Mouse (Mus musculus): Measurements from ENCODE around the gene Ccdc62. TPM values are rescaled to one million over a fixed set of nuclear protein-coding genes. Genes with fewer than 3 reads are reported as not detected.

Gene Ccdc62
- polyA plus RNA-seq, 2 experiments = 6.6 to 9.2 TPM

DNA sequence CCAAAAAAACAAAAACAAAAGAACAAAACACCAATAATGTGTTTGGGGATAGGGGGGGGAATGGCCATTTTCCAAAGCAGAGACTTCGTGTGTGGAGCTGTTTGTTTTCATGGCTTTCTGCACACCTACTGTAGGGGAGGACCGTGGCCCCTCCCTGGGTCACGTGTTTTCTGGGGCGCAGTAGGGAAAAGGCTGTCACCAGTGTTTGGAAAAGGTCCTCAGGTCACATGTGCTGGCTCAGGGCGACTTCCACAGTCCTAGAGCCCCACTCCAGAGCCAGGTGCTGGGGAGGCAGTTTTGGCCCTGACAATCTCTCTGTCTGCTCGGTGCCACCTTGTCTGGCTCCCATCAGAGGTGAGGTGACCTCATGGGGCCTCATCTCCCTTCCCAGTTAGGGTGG lies 64.9 kb downstream of the Ccdc62 start:
- H3K9ac ChIP-seq (ENCODE audit: low read depth, low read length, severe bottlenecking) = no peak overlapping the region
- H3K27me3 ChIP-seq (ENCODE audit: control insufficient read depth, insufficient read depth, low read length) = no peaks in the 10 kb centered on the region
- H3K27ac ChIP-seq (replicated peaks; ENCODE audit: low read depth, low read length) = no peak overlapping the region
- H3K4me3 ChIP-seq (replicated peaks; ENCODE audit: low read length) = no peak overlapping the region
- DNase-seq (ENCODE audit: low spot score) = no peak
- TF ChIP-seq POLR2A (IDR thresholded peaks at IDR 0.05; ENCODE audit: borderline replicate concordance, extremely low read depth, insufficient read depth, insufficient read length) = no peak
- H3K36me3 ChIP-seq (ENCODE audit: control insufficient read depth, insufficient read depth, low read length) = peaks cover 6% of the 10 kb centered on the region
- 67% methylated on average over 6 of the region's 6 CpGs for WGBS
- H3K9me3 ChIP-seq (ENCODE audit: control insufficient read depth, low read length) = no peaks in the 10 kb centered on the region
- no peaks in the 10 kb centered on the region for H3K4me1 ChIP-seq (ENCODE audit: control insufficient read depth, insufficient read depth, low read length)
- no peak for ATAC-seq (ENCODE audit: low FRiP score, low read depth)
- H3K4me2 ChIP-seq (replicated peaks; ENCODE audit: low read depth, low read length, severe bottlenecking) = no peak overlapping the region

DNA sequence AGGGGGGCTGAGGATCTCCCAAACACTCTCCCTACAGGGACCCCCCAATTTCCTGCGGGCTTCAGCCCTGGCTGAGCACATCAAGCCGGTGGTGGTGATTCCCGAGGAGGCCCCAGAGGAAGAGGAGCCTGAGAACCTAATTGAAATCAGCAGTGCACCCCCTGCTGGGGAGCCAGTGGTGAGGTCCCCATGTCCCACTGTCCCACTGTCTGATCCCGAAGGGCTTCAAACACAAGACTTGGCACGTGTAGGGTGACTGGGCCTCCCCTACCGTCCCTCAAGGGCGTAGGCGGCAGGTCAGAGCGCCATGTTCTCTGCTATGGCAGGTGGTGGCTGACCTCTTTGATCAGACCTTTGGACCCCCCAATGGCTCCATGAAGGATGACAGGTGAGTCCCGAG lies 65.7 kb downstream of the Ccdc62 start:
- TF ChIP-seq POLR2A (IDR thresholded peaks at IDR 0.05; ENCODE audit: borderline replicate concordance, extremely low read depth, insufficient read depth, insufficient read length) = no peak
- Histone ChIP-seq H3K36me3 (ENCODE audit: control insufficient read depth, insufficient read depth, low read length) (peaks cover 6% of the 10 kb centered on the region), H3K4me1 (ENCODE audit: control insufficient read depth, insufficient read depth, low read length) (no peaks in the 10 kb centered on the region), H3K9ac (ENCODE audit: low read depth, low read length, severe bottlenecking) (no peak overlapping the region), H3K27me3 (ENCODE audit: control insufficient read depth, insufficient read depth, low read length) (no peaks in the 10 kb centered on the region), H3K9me3 (ENCODE audit: control insufficient read depth, low read length) (no peaks in the 10 kb centered on the region), H3K4me3 (replicated peaks; ENCODE audit: low read length) (no peak overlapping the region), H3K27ac (replicated peaks; ENCODE audit: low read depth, low read length) (no peak overlapping the region), H3K4me2 (replicated peaks; ENCODE audit: low read depth, low read length, severe bottlenecking) (no peak overlapping the region)
- DNase-seq (ENCODE audit: low spot score) (no peak), ATAC-seq (ENCODE audit: low FRiP score, low read depth) (no peak)
- WGBS = 80% methylated on average over 10 of the region's 10 CpGs

DNA sequence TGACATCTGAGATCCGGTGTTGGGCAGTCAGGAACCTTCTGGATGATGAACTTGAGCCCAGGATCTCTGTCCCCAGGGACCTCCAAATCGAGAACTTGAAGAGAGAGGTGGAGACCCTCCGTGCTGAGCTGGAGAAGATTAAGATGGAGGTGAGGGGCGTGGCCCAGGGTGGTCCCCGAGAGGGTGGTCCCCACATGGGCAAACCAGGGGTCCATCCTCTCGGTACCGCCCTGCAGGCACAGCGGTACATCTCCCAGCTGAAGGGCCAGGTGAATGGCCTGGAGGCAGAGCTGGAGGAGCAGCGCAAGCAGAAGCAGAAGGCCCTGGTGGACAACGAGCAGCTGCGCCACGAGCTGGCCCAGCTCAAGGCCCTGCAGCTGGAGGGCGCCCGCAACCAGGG lies 66.2 kb downstream of the Ccdc62 start:
- WGBS = 88% methylated on average over 14 of the region's 14 CpGs
- ATAC-seq (ENCODE audit: low FRiP score, low read depth) (no peak), DNase-seq (ENCODE audit: low spot score) (no peak)
- Histone ChIP-seq H3K27me3 (ENCODE audit: control insufficient read depth, insufficient read depth, low read length) (no peaks in the 10 kb centered on the region), H3K9me3 (ENCODE audit: control insufficient read depth, low read length) (no peaks in the 10 kb centered on the region), H3K9ac (ENCODE audit: low read depth, low read length, severe bottlenecking) (no peak overlapping the region), H3K4me1 (ENCODE audit: control insufficient read depth, insufficient read depth, low read length) (no peaks in the 10 kb centered on the region), H3K4me2 (replicated peaks; ENCODE audit: low read depth, low read length, severe bottlenecking) (no peak overlapping the region), H3K4me3 (replicated peaks; ENCODE audit: low read length) (no peak overlapping the region), H3K36me3 (ENCODE audit: control insufficient read depth, insufficient read depth, low read length) (peaks cover 6% of the 10 kb centered on the region), H3K27ac (replicated peaks; ENCODE audit: low read depth, low read length) (no peak overlapping the region)
- no peak for TF ChIP-seq POLR2A (IDR thresholded peaks at IDR 0.05; ENCODE audit: borderline replicate concordance, extremely low read depth, insufficient read depth, insufficient read length)

GRCm38 (mm10) chr5:123997211-123997751 lies 66.8 kb downstream of the Ccdc62 start:
- no peak overlapping the region for H3K4me2 ChIP-seq (replicated peaks; ENCODE audit: low read depth, low read length, severe bottlenecking)

GRCm38 (mm10) chr5:123997811-123998210 lies 67.3 kb downstream of the Ccdc62 start:
- ATAC-seq (ENCODE audit: low FRiP score, low read depth) (no peak), DNase-seq (ENCODE audit: low spot score) (no peak)
- Histone ChIP-seq H3K36me3 (ENCODE audit: control insufficient read depth, insufficient read depth, low read length) (peaks cover 6% of the 10 kb centered on the region), H3K9ac (ENCODE audit: low read depth, low read length, severe bottlenecking) (no peak overlapping the region), H3K4me3 (replicated peaks; ENCODE audit: low read length) (no peak overlapping the region), H3K27me3 (ENCODE audit: control insufficient read depth, insufficient read depth, low read length) (no peaks in the 10 kb centered on the region), H3K27ac (replicated peaks; ENCODE audit: low read depth, low read length) (no peak overlapping the region), H3K9me3 (ENCODE audit: control insufficient read depth, low read length) (no peaks in the 10 kb centered on the region), H3K4me1 (ENCODE audit: control insufficient read depth, insufficient read depth, low read length) (no peaks in the 10 kb centered on the region), H3K4me2 (replicated peaks; ENCODE audit: low read depth, low read length, severe bottlenecking) (no peak overlapping the region)
- no peak for TF ChIP-seq POLR2A (IDR thresholded peaks at IDR 0.05; ENCODE audit: borderline replicate concordance, extremely low read depth, insufficient read depth, insufficient read length)
- WGBS = 83% methylated on average over 15 of the region's 16 CpGs

More at GRCm38 (mm10) chr5:123997211-123997751, 66.8 kb downstream of the Ccdc62 start:
- WGBS = 87% methylated on average over 24 of the region's 24 CpGs
- Histone ChIP-seq H3K4me3 (replicated peaks; ENCODE audit: low read length) (no peak overlapping the region), H3K27ac (replicated peaks; ENCODE audit: low read depth, low read length) (no peak overlapping the region), H3K9ac (ENCODE audit: low read depth, low read length, severe bottlenecking) (no peak overlapping the region), H3K27me3 (ENCODE audit: control insufficient read depth, insufficient read depth, low read length) (no peaks in the 10 kb centered on the region), H3K4me1 (ENCODE audit: control insufficient read depth, insufficient read depth, low read length) (no peaks in the 10 kb centered on the region), H3K9me3 (ENCODE audit: control insufficient read depth, low read length) (no peaks in the 10 kb centered on the region), H3K36me3 (ENCODE audit: control insufficient read depth, insufficient read depth, low read length) (peaks cover 6% of the 10 kb centered on the region)
- DNase-seq (ENCODE audit: low spot score) (no peak), ATAC-seq (ENCODE audit: low FRiP score, low read depth) (no peak)
- no peak for TF ChIP-seq POLR2A (IDR thresholded peaks at IDR 0.05; ENCODE audit: borderline replicate concordance, extremely low read depth, insufficient read depth, insufficient read length)

GRCm38 (mm10) chr5:123998370-123998769 lies 67.9 kb downstream of the Ccdc62 start:
- 82% methylated on average over 10 of the region's 10 CpGs for WGBS
- no peak overlapping the region for H3K4me3 ChIP-seq (replicated peaks; ENCODE audit: low read length)
- no peaks in the 10 kb centered on the region for H3K4me1 ChIP-seq (ENCODE audit: control insufficient read depth, insufficient read depth, low read length)
- ATAC-seq (ENCODE audit: low FRiP score, low read depth) (no peak), DNase-seq (ENCODE audit: low spot score) (no peak)
- H3K9me3 ChIP-seq (ENCODE audit: control insufficient read depth, low read length) = no peaks in the 10 kb centered on the region
- no peaks in the 10 kb centered on the region for H3K27me3 ChIP-seq (ENCODE audit: control insufficient read depth, insufficient read depth, low read length)
- H3K4me2 ChIP-seq (replicated peaks; ENCODE audit: low read depth, low read length, severe bottlenecking) = no peak overlapping the region
- H3K27ac ChIP-seq (replicated peaks; ENCODE audit: low read depth, low read length) = no peak overlapping the region
- H3K9ac ChIP-seq (ENCODE audit: low read depth, low read length, severe bottlenecking) = no peak overlapping the region
- peaks cover 6% of the 10 kb centered on the region for H3K36me3 ChIP-seq (ENCODE audit: control insufficient read depth, insufficient read depth, low read length)
- no peak for TF ChIP-seq POLR2A (IDR thresholded peaks at IDR 0.05; ENCODE audit: borderline replicate concordance, extremely low read depth, insufficient read depth, insufficient read length)
